Mouse (Mus musculus) thymus, adult 2 months (tissue): ENCODE data around the gene Naa38. TPM values are rescaled to one million over a fixed set of nuclear protein-coding genes. Genes with fewer than 3 reads are reported as not detected.

Source experiments
- DNase-seq: peaks from one replicate; pipeline ENCODE4 v3.0.0; 2021
- H3K27ac ChIP-seq: fragments of 200-500 bp; 2 replicates; pipeline ENCODE4 v1.5.1; 2012; ENCODE audit warnings: low read length, control low read depth; ENCODE audit not compliant: control insufficient read depth, insufficient read depth
- H3K27me3 ChIP-seq: fragments of 200-500 bp; 2 replicates; pipeline ENCODE4 v1.6.1; 2012; ENCODE audit warnings: mild to moderate bottlenecking, low read length, moderate library complexity, mixed read lengths; ENCODE audit not compliant: control insufficient read depth, insufficient read depth
- H3K36me3 ChIP-seq: fragments of 200-500 bp; 2 replicates; pipeline ENCODE4 v1.6.1; 2012; ENCODE audit warnings: mild to moderate bottlenecking, low read length, moderate library complexity; ENCODE audit not compliant: control insufficient read depth, insufficient read depth
- H3K4me1 ChIP-seq: fragments of 200-500 bp; replicated peaks from 2 replicates; pipeline ENCODE4 v1.6.1; 2012; ENCODE audit warnings: low read length; ENCODE audit not compliant: control insufficient read depth, insufficient read depth
- H3K4me3 ChIP-seq: fragments of 200-500 bp; 2 replicates; pipeline ENCODE4 v1.5.1; 2012; ENCODE audit warnings: mild to moderate bottlenecking, low read length, control low read depth, moderate library complexity; ENCODE audit not compliant: control insufficient read depth, insufficient read depth
- CTCF ChIP-seq: fragments of 200-500 bp; IDR thresholded peaks from 2 replicates; pipeline ENCODE4 v1.5.1; 2012; ENCODE audit warnings: mild to moderate bottlenecking, control low read depth, low read length, moderate library complexity, borderline replicate concordance; ENCODE audit not compliant: control insufficient read depth, poor library complexity, insufficient read depth; ENCODE audit errors: extremely low read depth
- POLR2A ChIP-seq: fragments of 200-500 bp; IDR thresholded peaks from 2 replicates; pipeline ENCODE4 v1.6.1; 2012; ENCODE audit warnings: mild to moderate bottlenecking, low read length, control low read depth, moderate library complexity; ENCODE audit not compliant: control insufficient read depth, poor library complexity, insufficient read depth; ENCODE audit errors: extremely low read depth
- WGBS: fragments of 180-500 bp; shearing (Covaris S2); methylation state at CpG from one replicate; pipeline ENCODE4 v1.1.7; 2018; 5-methylcytosine and 5-hydroxymethylcytosine counted together
- polyA plus RNA-seq: library from polyadenylated mRNA; depleted of rRNA; stranded (reverse); fragments of >200 nt; gene quantifications from 2 replicates; pipeline ENCODE4 v1.2.3, GENCODE M21; 2012

Naa38 gene
- polyA plus RNA-seq, 1 experiment = 170 TPM

DNA sequence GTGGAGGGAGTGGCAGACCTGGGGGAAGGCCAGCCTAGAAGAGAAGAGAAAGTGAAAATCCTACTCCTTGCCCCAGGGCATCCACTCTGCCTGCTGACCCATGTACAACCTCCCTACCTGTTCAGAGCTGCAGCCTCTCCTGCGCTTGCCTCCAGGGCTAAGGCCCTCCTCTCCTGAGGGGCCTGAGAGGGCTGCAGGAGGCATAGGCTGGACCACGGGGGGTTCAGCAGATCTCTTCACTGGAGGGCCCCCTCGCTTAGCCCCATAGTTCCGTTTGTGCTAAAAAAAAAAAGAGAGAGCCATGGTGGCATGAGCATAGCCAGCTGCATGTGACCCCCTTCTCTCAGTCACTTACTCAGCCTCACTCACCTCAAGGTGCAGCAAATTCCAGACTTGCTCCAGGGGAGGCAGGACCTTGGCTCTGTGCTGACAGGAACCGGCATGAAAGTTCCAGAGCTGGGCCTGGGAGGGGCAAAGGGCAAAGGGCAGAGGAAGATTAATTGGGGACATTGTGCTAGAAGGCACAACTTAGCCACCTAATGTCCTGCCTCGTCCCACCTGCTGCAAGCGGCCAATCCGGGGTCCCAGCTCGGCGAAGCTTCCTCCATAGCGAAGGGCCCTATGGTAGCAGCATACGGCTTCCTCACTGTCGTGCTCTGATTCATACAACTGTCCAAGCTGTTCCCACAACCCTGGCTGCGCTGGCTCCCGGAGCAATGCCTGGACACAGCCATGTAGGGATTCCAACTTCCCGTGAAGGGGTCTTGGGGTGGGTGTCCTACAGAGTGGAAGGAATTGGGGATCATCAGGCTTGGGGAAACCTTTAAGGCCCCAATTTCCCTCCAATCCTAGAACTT is 11.8 kb downstream of the Naa38 start:
- DNase-seq = no peak
- 97% methylated on average over 16 of the region's 16 CpGs for WGBS
- Histone ChIP-seq H3K27ac (no peak overlapping the region), H3K4me1 (peaks cover 14% of the 10 kb centered on the region), H3K36me3 (peaks cover 51% of the 10 kb centered on the region), H3K27me3 (no peaks in the 10 kb centered on the region), H3K4me3 (no peak overlapping the region)
- TF ChIP-seq CTCF = no peak
- no peak for TF ChIP-seq POLR2A

DNA sequence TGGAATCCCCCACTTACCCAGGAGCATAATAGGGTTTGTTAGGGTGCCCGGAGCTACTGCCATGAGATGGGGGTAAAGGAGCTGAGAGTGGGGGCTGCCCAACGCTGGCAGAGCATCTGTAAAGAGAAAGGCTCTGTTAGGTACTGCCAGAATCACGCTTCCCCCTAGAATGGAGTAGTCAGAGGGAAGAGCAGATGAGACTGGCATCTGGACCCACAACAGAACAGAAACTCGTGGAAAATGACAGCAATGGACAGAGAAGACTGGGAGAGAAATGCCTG is 12.4 kb downstream of the Naa38 start:
- Histone ChIP-seq H3K4me1 (peaks cover 19% of the 10 kb centered on the region), H3K27me3 (no peaks in the 10 kb centered on the region), H3K36me3 (peaks cover 49% of the 10 kb centered on the region), H3K27ac (no peak overlapping the region), H3K4me3 (no peak overlapping the region)
- TF ChIP-seq POLR2A (no peak), CTCF (no peak)
- 89% methylated on average over 4 of the region's 4 CpGs for WGBS
- no peak for DNase-seq

DNA sequence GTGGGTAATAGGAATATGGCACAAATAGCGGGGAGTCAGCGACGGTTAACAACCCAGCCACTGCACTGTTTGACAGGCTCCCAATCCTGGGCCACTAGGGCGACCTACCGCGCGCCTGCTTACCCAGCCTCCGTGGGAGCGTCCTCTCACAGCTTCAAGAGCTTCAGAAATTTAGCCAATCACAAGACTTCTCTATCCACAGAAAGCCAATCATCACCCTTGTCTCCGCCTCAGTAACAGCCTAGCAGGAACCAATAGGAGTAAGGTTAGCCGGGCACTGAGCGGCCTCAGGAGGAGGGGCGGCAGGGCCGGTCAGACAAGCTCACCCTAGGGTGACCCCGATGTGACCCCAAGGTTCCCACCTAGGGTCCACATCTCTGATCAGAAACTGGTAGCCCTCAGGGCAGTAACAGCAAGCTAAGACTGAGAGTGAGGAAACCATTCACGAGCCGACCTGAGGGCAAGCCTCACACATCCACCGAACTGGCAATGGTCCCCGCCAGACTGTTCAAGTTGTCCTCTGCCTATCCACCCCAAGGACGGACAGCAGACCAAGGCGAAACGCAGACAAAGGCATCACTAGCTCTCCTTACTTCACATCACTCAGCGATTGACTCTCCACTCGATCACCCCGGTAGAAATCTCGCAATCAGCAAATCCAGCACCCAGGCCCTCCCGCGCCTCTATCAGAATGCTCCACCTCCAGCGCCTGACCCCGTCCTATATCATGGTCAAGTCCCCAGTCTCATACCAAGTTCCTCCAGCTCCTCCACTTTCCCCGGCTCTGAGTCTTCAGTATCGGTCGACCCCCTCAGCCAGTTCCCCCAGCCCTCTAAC is 13.5 kb downstream of the Naa38 start:
- H3K27ac ChIP-seq = peak overlapping the region; percentile 62
- peaks cover 41% of the 10 kb centered on the region for H3K36me3 ChIP-seq
- peak; percentile 75 for DNase-seq
- H3K4me1 ChIP-seq = peaks cover 30% of the 10 kb centered on the region
- H3K4me3 ChIP-seq = peak overlapping the region; percentile 90
- TF ChIP-seq CTCF (peak; percentile 6; the same call in 1 of the 2 replicates), POLR2A (no peak)
- WGBS = under 1% methylated on average over 33 of the region's 33 CpGs
- H3K27me3 ChIP-seq = no peaks in the 10 kb centered on the region

DNA sequence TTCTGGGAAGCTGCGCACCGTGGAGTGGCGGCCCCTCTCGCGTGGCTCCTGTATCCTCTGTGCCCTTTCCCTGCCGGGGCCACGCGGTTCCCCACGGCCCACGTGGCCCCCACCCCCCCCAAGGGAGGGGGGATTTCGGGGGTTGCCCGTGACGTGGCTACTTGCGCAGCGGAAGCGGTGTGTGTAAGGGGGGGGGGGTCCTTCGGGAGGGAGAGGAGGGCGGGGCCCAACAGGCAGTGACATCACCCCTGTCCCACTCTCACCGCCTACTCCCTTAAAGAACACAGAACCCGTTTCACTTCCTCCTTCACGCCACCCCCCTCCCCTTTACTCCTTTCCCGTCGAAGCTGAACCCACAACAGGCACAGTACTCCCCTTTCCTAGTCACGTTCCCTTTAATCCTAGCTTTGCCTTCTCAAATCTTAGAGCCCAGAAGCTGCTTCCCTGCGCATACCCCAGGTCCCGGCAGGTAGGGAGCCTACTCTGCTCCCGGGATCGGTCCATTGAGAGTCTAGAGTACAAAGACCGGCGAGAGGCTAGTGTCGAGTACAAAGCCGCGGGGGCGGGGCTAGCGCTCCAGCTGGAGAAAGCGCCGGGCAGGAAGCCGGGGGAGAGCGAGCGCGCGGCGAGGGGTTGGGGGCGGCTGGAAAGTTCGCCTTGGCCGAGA is 14.2 kb downstream of the Naa38 start:
- H3K4me1 ChIP-seq = peaks cover 37% of the 10 kb centered on the region
- peak overlapping the region; percentile 90 for H3K4me3 ChIP-seq
- TF ChIP-seq CTCF (0 out of 2 replicates have a peak, but pooled peaks have one; percentile 25), POLR2A (peak; percentile 76)
- DNase-seq = peak; percentile 92
- H3K27ac ChIP-seq = peak overlapping the region; percentile 98
- under 1% methylated on average over 45 of the region's 46 CpGs for WGBS
- H3K27me3 ChIP-seq = no peaks in the 10 kb centered on the region
- H3K36me3 ChIP-seq = peaks cover 34% of the 10 kb centered on the region

DNA sequence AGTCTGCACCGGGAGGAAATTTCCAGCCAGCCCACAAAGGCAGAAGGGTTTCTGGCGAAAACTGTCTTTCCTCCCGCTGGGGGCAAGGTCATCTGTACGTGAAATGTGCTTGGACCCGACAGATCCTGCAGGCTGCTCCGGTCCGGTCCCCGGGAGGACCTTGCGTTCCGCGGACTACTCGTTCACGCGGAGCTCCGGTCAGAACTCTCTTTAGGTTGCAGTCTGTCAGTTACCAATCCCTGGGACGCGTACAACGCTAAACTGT is 14.7 kb downstream of the Naa38 start:
- Histone ChIP-seq H3K27ac (peak overlapping the region; percentile 98), H3K4me3 (peak overlapping the region; percentile 90), H3K4me1 (peaks cover 41% of the 10 kb centered on the region), H3K27me3 (no peaks in the 10 kb centered on the region), H3K36me3 (peaks cover 29% of the 10 kb centered on the region)
- DNase-seq = no peak
- under 1% methylated on average over 18 of the region's 18 CpGs for WGBS
- TF ChIP-seq POLR2A (no peak), CTCF (no peak)
